Mouse (Mus musculus): Measurements from ENCODE around the gene Bbc3.

GRCm38 (mm10) chr7:16299419-16300035 is 8.7 kb upstream of the Bbc3 start:
- TF ChIP-seq ZNF384 (IDR thresholded peaks at IDR 0.05; ENCODE audit: low read depth, low read length) (no peak), CTCF (conservative IDR thresholded peaks at IDR 0.05 in 1 of 2, IDR thresholded peaks at IDR 0.05 in 1 of 2; ENCODE audit: low read depth in 2 of 2, low read length in 2 of 2) (no peak), MAX (IDR thresholded peaks at IDR 0.05; ENCODE audit: low read length) (no peak), TCF12 (IDR thresholded peaks at IDR 0.05; ENCODE audit: low read depth, low read length) (no peak), E2F4 (IDR thresholded peaks at IDR 0.05; ENCODE audit: insufficient replicate concordance, low read depth, low read length) (no peak), MEF2A (IDR thresholded peaks at IDR 0.05; ENCODE audit: borderline replicate concordance, low read depth, low read length) (no peak), MXI1 (IDR thresholded peaks at IDR 0.05; ENCODE audit: low read depth, low read length) (peak; percentile 81), POLR2A (IDR thresholded peaks at IDR 0.05; ENCODE audit: low read depth, low read length) (no peak), POLR2AphosphoS2 (IDR thresholded peaks at IDR 0.05; ENCODE audit: low read depth, low read length) (no peak), KAT2A (IDR thresholded peaks at IDR 0.05; ENCODE audit: insufficient replicate concordance, low read length) (no peak), PAX5 (IDR thresholded peaks at IDR 0.05; ENCODE audit: low read length) (no peak), ELF1 (IDR thresholded peaks at IDR 0.05; ENCODE audit: low read depth, low read length) (no peak)

All from CH12.LX (cell line).